Mouse (Mus musculus) liver, embryonic 12.5 days (tissue): ENCODE results near the gene Exosc3. TPM values are rescaled to one million over a fixed set of nuclear protein-coding genes. Genes with fewer than 3 reads are reported as not detected.
A peak's percentile ranks its signal among the peaks of the same experiment; 100 is the strongest.
"Not testable (repeated sequence)": the region's sequence is repeated elsewhere in the genome, so short reads cannot be mapped to it uniquely, and the experiment has no call there.

ENCODE experiments used
- ATAC-seq: fragments of 200-750 bp; cut with Nextera tagmentation; 2 replicates; pipeline ENCODE4 v1.8.0; 2017; ENCODE audit warnings: moderate number of reproducible peaks, mild to moderate bottlenecking, moderate library complexity
- H3K27ac ChIP-seq: fragments of 300-500 bp; sonication (generic); 2 replicates; pipeline ENCODE4 v1.5.1; 2016; ENCODE audit warnings: mild to moderate bottlenecking
- H3K27me3 ChIP-seq: fragments of 300-500 bp; sonication (generic); replicated peaks from 2 replicates; pipeline ENCODE4 v1.6.1; 2016; ENCODE audit warnings: mild to moderate bottlenecking, moderate library complexity
- H3K36me3 ChIP-seq: fragments of 300-500 bp; sonication (generic); 2 replicates; pipeline ENCODE4 v1.6.1; 2016; ENCODE audit warnings: mild to moderate bottlenecking, moderate library complexity
- H3K4me1 ChIP-seq: fragments of 300-500 bp; sonication (generic); 2 replicates; pipeline ENCODE4 v1.6.1; 2016
- H3K4me2 ChIP-seq: fragments of 300-500 bp; sonication (generic); 2 replicates; pipeline ENCODE4 v1.6.1; 2016; ENCODE audit warnings: mild to moderate bottlenecking, moderate library complexity
- H3K4me3 ChIP-seq: fragments of 300-500 bp; sonication (generic); 2 replicates; pipeline ENCODE4 v1.5.1; 2016; ENCODE audit warnings: mild to moderate bottlenecking, moderate library complexity
- H3K9ac ChIP-seq: fragments of 300-500 bp; sonication (generic); 2 replicates; pipeline ENCODE4 v1.6.1; 2016; ENCODE audit warnings: mild to moderate bottlenecking, moderate library complexity
- H3K9me3 ChIP-seq: fragments of 300-500 bp; sonication (generic); replicated peaks from 2 replicates; pipeline ENCODE4 v1.6.1; 2016; ENCODE audit warnings: mild to moderate bottlenecking, moderate library complexity
- WGBS: fragments of 180-500 bp; shearing (Covaris S2); methylation state at CpG from one replicate; pipeline ENCODE4 v1.1.7; 2016; ENCODE audit not compliant: insufficient replicate concordance; 5-methylcytosine and 5-hydroxymethylcytosine counted together
- polyA plus RNA-seq: library from polyadenylated mRNA; unstranded; fragments of >200 nt; fragmentation: Nextera tagmentation; extraction: Ambion mirVana; gene quantifications from 2 replicates; pipeline ENCODE4 v1.2.1, GENCODE M21; 2016

Exosc3 gene
- polyA plus RNA-seq = 90.7 and 92.0 TPM in 2 replicates

DNA sequence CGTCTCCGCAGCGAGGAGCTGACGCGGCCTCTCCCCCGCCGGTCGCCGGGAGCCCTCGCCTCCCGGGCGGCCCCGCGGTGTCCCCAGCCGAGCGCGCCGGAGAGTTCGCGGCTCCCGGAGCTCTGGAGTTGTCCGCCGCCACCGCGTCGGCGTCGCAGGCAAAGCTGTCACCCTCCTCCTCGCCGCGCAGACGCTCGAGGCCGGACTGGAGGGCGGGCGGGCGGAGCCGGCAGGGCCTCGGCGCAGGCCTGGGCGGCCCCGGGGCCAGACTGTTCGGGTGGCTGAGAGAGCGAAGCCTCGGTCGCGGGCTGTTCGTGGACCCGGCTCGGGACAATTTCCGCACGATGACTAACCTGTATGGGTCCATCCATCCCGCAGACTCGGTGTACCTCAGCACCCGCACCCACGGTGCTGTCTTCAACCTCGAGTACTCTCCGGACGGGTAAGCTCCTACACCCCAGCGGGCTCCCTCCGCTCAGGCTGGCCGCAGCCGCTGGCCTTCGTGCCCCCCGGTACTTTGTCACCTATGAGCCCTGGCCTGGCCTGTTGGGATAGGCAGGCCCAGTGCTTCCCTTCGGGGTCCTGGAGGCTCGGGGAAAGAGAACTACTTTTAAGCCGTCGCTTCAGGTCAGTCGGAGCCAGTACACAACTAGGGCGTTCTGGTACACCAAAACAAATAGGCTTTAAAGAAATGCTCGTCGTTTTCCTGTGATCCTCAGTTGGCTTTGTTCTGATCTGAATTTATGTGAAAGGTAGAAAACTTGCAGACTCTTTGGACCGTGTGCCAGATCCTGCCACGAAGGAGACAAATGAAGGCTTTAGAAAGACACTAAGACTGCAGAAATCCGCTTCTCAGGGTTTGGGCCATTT, at the start of gene Exosc3:
TSS of gene Exosc3 (minus strand) at position 447 of the 870 bp plus-strand sequence.
- Histone ChIP-seq H3K9me3 (no peaks in the 10 kb centered on the region), H3K36me3 (peaks cover 33% of the 10 kb centered on the region), H3K9ac (peak within 1 kb of the TSS; percentile 97), H3K4me2 (peak within 1 kb of the TSS; percentile 82), H3K27ac (peak within 1 kb of the TSS; percentile 98), H3K4me3 (peak within 1 kb of the TSS; percentile 87), H3K4me1 (peaks cover 19% of the 10 kb centered on the region), H3K27me3 (no peaks in the 10 kb centered on the region)
- WGBS = under 1% methylated on average over 73 of the region's 76 CpGs
- peak; percentile 92 for ATAC-seq

GRCm38 (mm10) chr4:45392099-45392498, 49.6 kb upstream of the Exosc3 start:
- Histone ChIP-seq H3K4me3 (no peak overlapping the region), H3K4me1 (0 out of 2 replicates have a peak, but pooled peaks cover 4% of the 10 kb centered on the region), H3K4me2 (no peak overlapping the region), H3K36me3 (peaks cover 37% of the 10 kb centered on the region), H3K9me3 (no peaks in the 10 kb centered on the region), H3K9ac (no peak overlapping the region), H3K27me3 (no peaks in the 10 kb centered on the region), H3K27ac (no peak overlapping the region)
- ATAC-seq = no peak
- WGBS = 62% methylated on average over 4 of the region's 4 CpGs

GRCm38 (mm10) chr4:45387296-45387695, 44.8 kb upstream of the Exosc3 start:
- 79% methylated on average over 5 of the region's 5 CpGs for WGBS
- H3K4me2 ChIP-seq, H3K4me1 ChIP-seq, H3K36me3 ChIP-seq, H3K9me3 ChIP-seq, H3K27me3 ChIP-seq, H3K4me3 ChIP-seq, H3K9ac ChIP-seq, H3K27ac ChIP-seq, ATAC-seq: not testable (repeated sequence)

DNA sequence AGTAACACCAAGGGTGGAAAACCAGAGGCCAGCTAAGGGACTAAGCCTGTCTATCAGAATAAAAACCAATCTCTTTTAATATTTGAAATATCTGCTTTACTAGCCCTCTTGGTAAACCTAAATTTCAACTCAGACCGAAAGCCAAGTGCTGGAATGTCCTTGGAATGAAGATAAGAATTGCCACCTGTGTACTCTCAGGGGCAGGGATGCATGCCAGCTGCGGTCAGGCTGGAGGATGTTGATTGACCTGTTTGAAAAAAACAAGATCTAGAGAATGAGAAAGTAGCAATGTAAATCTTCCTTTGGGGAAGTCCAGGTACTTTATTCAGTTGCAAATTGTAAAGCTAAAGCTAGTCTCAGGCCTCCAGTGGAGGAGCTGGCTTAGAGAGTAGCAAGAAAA, 39.6 kb upstream of the Exosc3 start:
- H3K9me3 ChIP-seq, H3K27me3 ChIP-seq, H3K4me2 ChIP-seq, H3K9ac ChIP-seq, H3K4me3 ChIP-seq, H3K4me1 ChIP-seq, H3K36me3 ChIP-seq, ATAC-seq, H3K27ac ChIP-seq: not testable (repeated sequence)
- 76% methylated on average over 2 of the region's 2 CpGs for WGBS

DNA sequence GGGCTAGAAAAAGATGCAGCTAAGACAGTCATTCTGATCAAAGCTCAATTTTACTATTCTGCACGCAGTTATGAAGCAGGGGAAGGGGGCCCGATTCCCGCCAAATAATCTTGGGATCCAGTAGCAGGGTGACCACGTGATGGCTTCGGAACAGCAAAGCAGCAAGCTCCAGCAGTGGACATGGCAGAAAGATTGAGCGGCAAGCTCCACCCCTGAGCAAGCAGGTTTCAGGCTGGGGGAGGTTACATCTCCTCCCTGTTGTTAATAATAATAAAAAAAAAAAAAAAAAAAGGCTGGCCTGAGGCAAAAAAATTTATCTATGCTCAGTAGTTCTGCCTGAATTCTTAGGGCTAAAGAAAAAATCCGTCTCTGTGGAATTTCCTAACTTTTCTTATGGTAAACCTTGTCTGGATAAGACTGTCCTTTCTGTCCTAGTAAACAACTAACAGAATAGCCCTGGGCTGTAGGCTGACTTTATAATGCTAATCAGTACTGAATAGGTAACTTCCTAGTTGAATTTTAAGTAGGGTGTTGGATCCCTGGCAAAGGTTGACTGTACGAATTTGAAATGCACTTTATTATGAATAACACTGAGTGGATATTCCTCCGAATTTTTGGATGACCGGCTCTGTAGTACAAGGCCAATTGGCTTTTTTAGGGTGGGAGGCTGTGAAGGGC, 38.5 kb upstream of the Exosc3 start:
- H3K4me3 ChIP-seq, H3K27ac ChIP-seq, ATAC-seq, H3K27me3 ChIP-seq, H3K4me2 ChIP-seq, H3K9ac ChIP-seq, H3K9me3 ChIP-seq, H3K4me1 ChIP-seq: not testable (repeated sequence)
- 81% methylated on average over 10 of the region's 10 CpGs for WGBS
- peaks cover 18% of the 10 kb centered on the region for H3K36me3 ChIP-seq

- H3K27me3 ChIP-seq = no peaks in the 10 kb centered on the region
- no peak overlapping the region for H3K9ac ChIP-seq
- no peaks in the 10 kb centered on the region for H3K4me1 ChIP-seq
- no peak overlapping the region for H3K4me3 ChIP-seq
- no peak for ATAC-seq
- no peak overlapping the region for H3K4me2 ChIP-seq
- WGBS = 78% methylated on average over 4 of the region's 4 CpGs
- peaks cover 62% of the 10 kb centered on the region for H3K36me3 ChIP-seq
- H3K27ac ChIP-seq = no peak overlapping the region
- no peaks in the 10 kb centered on the region for H3K9me3 ChIP-seq
Observed at GRCm38 (mm10) chr4:45376573-45376972, 34.0 kb upstream of the Exosc3 start.

GRCm38 (mm10) chr4:45374879-45375278, 32.3 kb upstream of the Exosc3 start:
- no peaks in the 10 kb centered on the region for H3K4me1 ChIP-seq
- no peak for ATAC-seq
- peaks cover 78% of the 10 kb centered on the region for H3K36me3 ChIP-seq
- H3K9me3 ChIP-seq = no peaks in the 10 kb centered on the region
- 81% methylated on average over 5 of the region's 5 CpGs for WGBS
- no peak overlapping the region for H3K9ac ChIP-seq
- H3K27me3 ChIP-seq = no peaks in the 10 kb centered on the region
- H3K4me3 ChIP-seq = no peak overlapping the region
- H3K27ac ChIP-seq = no peak overlapping the region
- H3K4me2 ChIP-seq = no peak overlapping the region

DNA sequence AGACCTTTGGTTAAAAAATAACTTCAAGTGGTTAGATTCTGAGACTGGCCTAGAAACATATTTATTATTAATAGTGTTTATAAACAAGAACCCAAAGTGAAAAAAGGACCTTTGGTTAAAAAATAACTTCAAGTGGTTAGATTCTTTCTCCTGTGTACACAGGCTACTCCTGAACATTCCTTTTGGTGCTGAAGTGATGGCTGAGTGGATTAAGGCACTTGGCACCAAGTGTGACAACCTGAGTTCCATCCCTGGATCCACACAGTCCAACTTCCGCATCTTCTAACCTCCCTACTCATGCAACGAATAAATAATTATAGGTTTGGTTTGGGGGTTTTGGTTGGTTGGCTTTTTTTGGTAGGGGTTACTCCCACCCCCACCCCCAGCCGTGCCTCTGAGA, 28.7 kb upstream of the Exosc3 start:
- Histone ChIP-seq H3K9me3 (no peaks in the 10 kb centered on the region), H3K36me3 (peaks cover 84% of the 10 kb centered on the region), H3K27me3 (no peaks in the 10 kb centered on the region), H3K9ac (no peak overlapping the region), H3K4me2 (no peak overlapping the region), H3K27ac (no peak overlapping the region), H3K4me3 (no peak overlapping the region), H3K4me1 (no peaks in the 10 kb centered on the region)
- 83% methylated on average over 3 of the region's 3 CpGs for WGBS
- no peak for ATAC-seq

DNA sequence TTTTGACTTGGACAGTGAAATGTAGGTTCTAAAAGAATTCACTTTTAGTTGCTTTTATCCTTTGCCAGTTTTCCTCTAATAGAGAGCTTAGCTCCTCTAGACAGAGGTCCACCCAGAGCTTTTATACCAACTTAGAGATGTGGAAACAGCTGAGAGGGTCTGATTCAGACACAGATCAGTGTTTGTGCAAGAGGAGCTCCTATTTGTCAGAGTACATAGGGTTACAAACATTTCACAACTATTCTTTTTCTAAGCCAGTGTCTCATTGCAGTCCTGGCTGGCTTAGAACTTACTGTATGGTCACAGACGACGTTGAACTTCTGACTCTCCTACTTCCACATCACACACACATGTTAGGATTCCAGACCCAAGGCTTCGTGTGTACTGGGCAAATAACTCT, 14.1 kb upstream of the Exosc3 start:
- Histone ChIP-seq H3K27me3 (no peaks in the 10 kb centered on the region), H3K4me3 (no peak overlapping the region), H3K9me3 (no peaks in the 10 kb centered on the region), H3K4me2 (no peak overlapping the region), H3K4me1 (no peaks in the 10 kb centered on the region), H3K9ac (no peak overlapping the region), H3K36me3 (peaks cover 49% of the 10 kb centered on the region), H3K27ac (no peak overlapping the region)
- no peak for ATAC-seq
- 84% methylated on average over 3 of the region's 3 CpGs for WGBS

DNA sequence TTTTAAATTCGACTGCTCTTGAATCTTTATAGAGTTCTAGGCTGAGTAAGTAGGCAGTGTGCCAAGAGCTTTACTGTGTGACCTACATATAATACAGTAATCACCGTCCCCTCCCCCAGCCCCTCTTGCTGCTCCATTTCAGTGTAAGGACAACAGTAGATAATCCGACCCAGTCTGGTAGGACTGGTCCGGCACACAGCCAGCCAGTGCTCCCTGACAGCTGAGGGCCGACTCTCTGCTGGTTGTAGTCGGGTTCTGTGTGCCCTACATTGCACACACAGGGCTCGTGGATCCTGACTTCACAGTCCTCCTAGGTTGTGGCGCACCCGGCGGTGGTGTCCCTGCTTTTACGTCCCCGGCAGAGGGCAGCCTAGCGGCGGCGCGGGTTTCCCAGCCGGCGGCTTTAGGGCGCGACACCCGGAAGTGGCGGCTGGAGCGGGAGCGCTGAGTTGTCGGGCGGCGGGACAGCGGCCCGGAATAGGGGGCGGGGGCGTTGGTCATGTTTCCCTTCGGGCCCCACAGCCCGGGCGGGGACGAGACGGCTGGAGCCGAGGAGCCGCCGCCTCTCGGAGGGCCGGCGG, 773 bp downstream of the Exosc3 start, which contains the start of gene Dcaf10:
TSS of gene Dcaf10 (plus strand) at position 433 of the 581 bp plus-strand sequence.
- 1% methylated on average over 41 of the region's 42 CpGs for WGBS

DNA sequence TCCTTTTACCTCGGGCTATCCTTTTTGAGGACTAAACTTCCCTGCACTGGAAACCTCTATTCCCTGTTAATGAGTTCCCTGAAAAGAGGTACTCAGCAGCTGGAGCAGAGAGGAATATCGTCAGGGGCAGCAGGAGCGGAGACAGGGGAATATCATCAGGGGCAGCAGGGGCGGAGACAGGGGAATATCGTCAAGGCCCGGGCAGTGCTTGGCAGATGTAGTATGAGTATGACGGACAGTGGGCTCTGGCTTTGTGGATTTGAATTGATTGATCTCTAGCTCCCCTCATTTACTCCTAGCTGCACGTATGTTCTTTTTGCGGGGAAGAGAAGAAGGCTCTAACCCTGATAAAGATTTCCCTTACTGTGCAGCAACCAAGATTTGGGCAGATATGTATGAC, 1.3 kb downstream of the Exosc3 start:
- no peak for ATAC-seq
- no peaks in the 10 kb centered on the region for H3K9me3 ChIP-seq
- WGBS = 57% methylated on average over 9 of the region's 9 CpGs
- H3K4me2 ChIP-seq = peak overlapping the region; percentile 82
- H3K4me3 ChIP-seq = peak overlapping the region; percentile 87; the same call in 1 of the 2 replicates
- H3K4me1 ChIP-seq = peaks cover 19% of the 10 kb centered on the region
- no peak overlapping the region for H3K27ac ChIP-seq
- peak overlapping the region; percentile 97 for H3K9ac ChIP-seq
- H3K36me3 ChIP-seq = peaks cover 21% of the 10 kb centered on the region
- no peaks in the 10 kb centered on the region for H3K27me3 ChIP-seq

More for the DNA sequence above, 773 bp downstream of the Exosc3 start, which contains the start of gene Dcaf10:
- peak; percentile 89 for ATAC-seq
- Histone ChIP-seq H3K4me1 (peaks cover 19% of the 10 kb centered on the region), H3K27ac (peak within 1 kb of the TSS; percentile 98), H3K4me3 (peak within 1 kb of the TSS; percentile 87), H3K9me3 (no peaks in the 10 kb centered on the region), H3K9ac (peak within 1 kb of the TSS; percentile 97), H3K4me2 (peak within 1 kb of the TSS; percentile 82), H3K27me3 (no peaks in the 10 kb centered on the region), H3K36me3 (peaks cover 26% of the 10 kb centered on the region)

- Histone ChIP-seq H3K27ac (no peak overlapping the region), H3K9ac (no peak overlapping the region), H3K9me3 (no peaks in the 10 kb centered on the region), H3K4me2 (no peak overlapping the region), H3K4me1 (no peaks in the 10 kb centered on the region), H3K36me3 (no peaks in the 10 kb centered on the region), H3K27me3 (peaks cover 9% of the 10 kb centered on the region), H3K4me3 (no peak overlapping the region)
- ATAC-seq = no peak
- 35% methylated on average over 3 of the region's 3 CpGs for WGBS
Observed at GRCm38 (mm10) chr4:45332466-45332865, 10.1 kb downstream of the Exosc3 start.
